Mouse (Mus musculus) neural tube, embryonic 11.5 days (tissue): ENCODE measurements at regions not wholly inside any gene's neighbourhood (a gene's known extent, or its start where the extent isn't known, plus 50 kb on each side); places are given as distances from the start of the nearest gene placed in this dataset.

ENCODE experiments used
- ATAC-seq: fragments of 200-750 bp; cut with Nextera tagmentation; 2 replicates; pipeline ENCODE4 v1.8.0; 2017; ENCODE audit warnings: moderate number of reproducible peaks, mild to moderate bottlenecking, moderate TSS enrichment, moderate library complexity; ENCODE audit not compliant: insufficient read depth, low FRiP score, low TSS enrichment
- DNase-seq: peaks from one replicate; pipeline ENCODE4 v3.0.0-alpha.2; 2015; ENCODE audit warnings: low spot score
- H3K27ac ChIP-seq: fragments of 300-500 bp; sonication (generic); 2 replicates; pipeline ENCODE4 v1.5.1; 2014; ENCODE audit warnings: low read depth, mild to moderate bottlenecking, low read length
- H3K27me3 ChIP-seq: fragments of 300-500 bp; sonication (generic); 2 replicates; pipeline ENCODE4 v1.6.1; 2014; ENCODE audit warnings: mild to moderate bottlenecking, low read length, mixed read lengths; ENCODE audit not compliant: control insufficient read depth, insufficient read depth
- H3K36me3 ChIP-seq: fragments of 300-500 bp; sonication (generic); 2 replicates; pipeline ENCODE4 v1.6.1; 2014; ENCODE audit warnings: mild to moderate bottlenecking, low read length, moderate library complexity, mixed read lengths; ENCODE audit not compliant: control insufficient read depth, insufficient read depth
- H3K4me1 ChIP-seq: fragments of 300-500 bp; sonication (generic); 2 replicates; pipeline ENCODE4 v1.6.1; 2014; ENCODE audit warnings: low read length, mixed read lengths; ENCODE audit not compliant: control insufficient read depth, insufficient read depth
- H3K4me2 ChIP-seq: fragments of 300-500 bp; sonication (generic); 2 replicates; pipeline ENCODE4 v1.6.1; 2014; ENCODE audit warnings: low read depth, mild to moderate bottlenecking, moderate library complexity
- H3K4me3 ChIP-seq: fragments of 300-500 bp; sonication (generic); 2 replicates; pipeline ENCODE4 v1.5.1; 2014; ENCODE audit warnings: low read depth, low read length
- H3K9ac ChIP-seq: fragments of 300-500 bp; sonication (generic); 2 replicates; pipeline ENCODE4 v1.6.1; 2014; ENCODE audit warnings: mild to moderate bottlenecking, low read length
- H3K9me3 ChIP-seq: fragments of 300-500 bp; sonication (generic); 2 replicates; pipeline ENCODE4 v1.6.1; 2016; ENCODE audit warnings: low read length; ENCODE audit not compliant: control insufficient read depth
- WGBS: fragments of 180-500 bp; shearing (Covaris S2); extraction: QIAGEN DNeasy Blood & Tissue Kit; methylation state at CpG from one replicate; pipeline ENCODE4 v1.1.7; 2014; 5-methylcytosine and 5-hydroxymethylcytosine counted together

DNA sequence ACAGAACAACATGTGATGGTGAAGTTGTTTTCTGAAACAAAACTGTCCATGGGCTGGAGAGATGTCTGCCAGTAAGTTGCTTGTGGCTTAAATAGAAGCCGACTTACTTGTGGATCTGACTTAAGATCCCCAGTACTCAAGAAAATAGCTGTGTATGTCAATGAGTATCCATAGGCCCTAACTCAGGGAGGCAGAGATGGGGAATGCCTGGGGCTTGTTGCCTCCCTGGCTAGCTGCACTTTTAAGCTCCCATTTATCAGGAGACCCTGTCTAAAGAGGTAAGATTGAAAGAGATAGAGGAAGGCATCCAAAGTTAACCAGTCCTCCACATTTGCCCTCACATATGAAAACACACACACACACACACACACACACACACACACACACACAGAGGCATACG is 167.8 kb upstream of the Irx1 start:
- Histone ChIP-seq H3K4me1 (no peaks in the 10 kb centered on the region), H3K36me3 (no peaks in the 10 kb centered on the region), H3K4me3 (no peak overlapping the region), H3K27ac (no peak overlapping the region), H3K9ac (no peak overlapping the region), H3K4me2 (no peak overlapping the region), H3K27me3 (no peaks in the 10 kb centered on the region), H3K9me3 (no peaks in the 10 kb centered on the region)
- DNase-seq (no peak), ATAC-seq (no peak)
- WGBS, result 77% methylated on average over 2 of the region's 2 CpGs

GRCm38 (mm10) chr13:72134101-72134768 is 170.7 kb upstream of the Irx1 start:
- H3K4me2 ChIP-seq, result no peak overlapping the region
- H3K4me1 ChIP-seq, result no peaks in the 10 kb centered on the region
- no peak for ATAC-seq
- H3K4me3 ChIP-seq, result no peak overlapping the region
- no peaks in the 10 kb centered on the region for H3K27me3 ChIP-seq
- no peak overlapping the region for H3K27ac ChIP-seq
- H3K9ac ChIP-seq, result no peak overlapping the region
- 69% methylated on average over 8 of the region's 8 CpGs for WGBS
- DNase-seq, result peak; percentile 20
- no peaks in the 10 kb centered on the region for H3K9me3 ChIP-seq
- no peaks in the 10 kb centered on the region for H3K36me3 ChIP-seq

DNA sequence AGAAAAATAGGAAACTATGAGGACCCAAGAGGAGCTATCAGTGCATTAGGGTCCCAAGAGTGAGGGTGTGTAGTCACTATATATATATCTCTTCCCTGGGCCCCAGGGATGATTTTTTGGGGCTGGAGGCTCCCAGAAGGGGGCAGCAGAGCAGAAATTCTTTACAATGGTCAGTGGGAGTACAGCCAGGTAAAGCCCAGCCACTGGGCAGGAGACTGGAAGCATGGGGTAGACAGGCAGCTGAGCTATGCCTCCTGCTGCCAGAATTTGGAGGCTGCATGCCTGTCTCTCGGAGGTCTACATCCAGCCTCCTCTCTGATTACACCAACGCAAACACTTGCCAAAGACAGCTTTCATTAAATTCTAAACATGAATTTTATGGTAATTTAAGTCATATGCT is 202.7 kb upstream of the Irx1 start:
- Histone ChIP-seq H3K27ac (no peak overlapping the region), H3K9ac (no peak overlapping the region), H3K27me3 (no peaks in the 10 kb centered on the region; the same call in 1 of the 2 replicates), H3K4me1 (no peaks in the 10 kb centered on the region), H3K4me3 (no peak overlapping the region), H3K36me3 (no peaks in the 10 kb centered on the region), H3K4me2 (no peak overlapping the region), H3K9me3 (no peaks in the 10 kb centered on the region)
- WGBS, result 73% methylated on average over 2 of the region's 2 CpGs
- DNase-seq (no peak), ATAC-seq (no peak)

DNA sequence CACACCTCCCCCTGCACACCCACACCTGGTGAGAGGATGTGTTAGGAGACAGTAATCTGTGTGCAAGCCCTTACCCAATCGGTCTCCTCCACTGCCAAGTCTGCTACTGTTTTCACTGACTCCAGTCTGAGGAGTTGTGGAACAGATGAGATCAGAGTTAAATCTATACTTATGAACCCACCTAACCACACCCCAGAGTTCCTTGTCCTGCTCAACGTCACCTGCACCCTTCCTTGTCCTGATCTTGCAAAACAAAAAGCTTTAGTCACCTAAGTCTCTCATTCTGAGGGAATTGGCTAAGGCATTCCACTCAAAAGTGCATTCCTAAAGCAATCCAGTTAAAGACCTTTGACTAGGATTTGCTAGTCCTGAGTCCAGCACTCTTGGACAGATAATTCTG is 203.9 kb upstream of the Irx1 start:
- no peak overlapping the region for H3K9ac ChIP-seq
- ATAC-seq, result no peak
- H3K4me2 ChIP-seq, result no peak overlapping the region
- H3K4me3 ChIP-seq, result no peak overlapping the region
- no peaks in the 10 kb centered on the region for H3K27me3 ChIP-seq
- no peaks in the 10 kb centered on the region for H3K36me3 ChIP-seq
- WGBS, result 77% methylated on average over 2 of the region's 2 CpGs
- H3K4me1 ChIP-seq, result no peaks in the 10 kb centered on the region
- no peak for DNase-seq
- no peaks in the 10 kb centered on the region for H3K9me3 ChIP-seq
- H3K27ac ChIP-seq, result no peak overlapping the region

- Histone ChIP-seq H3K27ac (no peak overlapping the region), H3K9me3 (no peaks in the 10 kb centered on the region), H3K4me3 (no peak overlapping the region), H3K36me3 (no peaks in the 10 kb centered on the region), H3K27me3 (no peaks in the 10 kb centered on the region), H3K4me1 (no peaks in the 10 kb centered on the region), H3K9ac (no peak overlapping the region), H3K4me2 (no peak overlapping the region)
- ATAC-seq, result no peak
- WGBS, result 95% methylated on average over 3 of the region's 3 CpGs
- DNase-seq, result no peak
These were observed 220.1 kb upstream of the Irx1 start for GRCm38 (mm10) chr13:72183636-72184035.

DNA sequence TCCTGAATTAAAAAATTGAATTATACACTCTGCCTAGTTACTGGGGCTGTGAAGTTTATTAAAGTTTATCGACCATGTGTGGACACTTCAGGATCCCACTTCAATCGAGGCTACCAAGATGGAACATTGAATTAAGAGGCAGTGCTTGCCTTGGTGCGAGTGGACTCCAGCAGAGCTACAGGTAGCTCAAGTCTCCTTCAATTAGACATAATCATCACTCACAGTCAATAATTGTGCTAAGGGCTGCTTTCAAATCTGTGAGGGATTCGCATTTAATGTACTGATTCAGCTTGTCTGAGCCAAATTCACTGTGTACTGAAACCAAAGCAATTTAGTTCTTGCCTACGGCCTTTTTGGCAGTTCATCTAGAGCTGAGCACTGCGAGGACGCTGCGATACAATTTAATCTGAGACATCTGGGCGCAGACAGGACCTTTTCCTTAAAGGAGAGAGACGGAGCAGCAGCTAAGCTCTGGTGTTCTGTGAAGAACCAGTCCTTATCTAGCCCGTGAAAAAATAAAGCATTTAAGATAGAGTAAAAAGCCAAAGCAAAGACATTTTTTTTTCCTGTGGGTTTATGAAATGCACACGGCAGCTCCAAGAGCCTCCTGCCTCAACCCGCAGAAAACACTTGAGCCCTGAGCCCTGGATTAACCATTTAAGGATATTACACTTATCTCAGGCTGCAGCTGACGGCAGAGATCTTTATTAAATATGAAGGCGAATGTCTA is 220.8 kb upstream of the Irx1 start:
- Histone ChIP-seq H3K36me3 (no peaks in the 10 kb centered on the region), H3K4me3 (no peak overlapping the region), H3K9me3 (no peaks in the 10 kb centered on the region), H3K27me3 (no peaks in the 10 kb centered on the region), H3K9ac (no peak overlapping the region), H3K27ac (no peak overlapping the region), H3K4me1 (no peaks in the 10 kb centered on the region), H3K4me2 (no peak overlapping the region)
- 88% methylated on average over 15 of the region's 15 CpGs for WGBS
- ATAC-seq (no peak), DNase-seq (no peak)

DNA sequence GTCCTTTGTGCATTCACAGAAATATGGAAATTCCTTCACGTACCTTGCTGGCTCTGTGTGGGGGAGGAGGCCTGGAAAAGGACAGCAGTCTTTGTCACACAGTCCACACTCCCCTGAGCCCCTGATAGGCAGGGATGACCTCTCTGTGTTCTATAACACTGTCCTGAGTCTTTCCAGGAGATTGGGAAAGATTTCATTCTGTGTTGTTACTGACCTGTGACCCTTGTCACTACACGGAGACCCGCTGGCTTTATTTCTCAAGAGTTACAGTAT is 221.3 kb upstream of the Irx1 start:
- H3K4me1 ChIP-seq, result no peaks in the 10 kb centered on the region
- no peak overlapping the region for H3K4me3 ChIP-seq
- no peaks in the 10 kb centered on the region for H3K36me3 ChIP-seq
- ATAC-seq (no peak), DNase-seq (no peak)
- no peak overlapping the region for H3K4me2 ChIP-seq
- 87% methylated on average over 3 of the region's 3 CpGs for WGBS
- H3K27me3 ChIP-seq, result no peaks in the 10 kb centered on the region
- no peaks in the 10 kb centered on the region for H3K9me3 ChIP-seq
- no peak overlapping the region for H3K27ac ChIP-seq
- no peak overlapping the region for H3K9ac ChIP-seq

GRCm38 (mm10) chr13:72195881-72196280 is 232.4 kb upstream of the Irx1 start:
- no peak overlapping the region for H3K4me2 ChIP-seq
- H3K9ac ChIP-seq, result no peak overlapping the region
- H3K4me3 ChIP-seq, result no peak overlapping the region
- H3K4me1 ChIP-seq, result no peaks in the 10 kb centered on the region
- no peak overlapping the region for H3K27ac ChIP-seq
- no peaks in the 10 kb centered on the region for H3K27me3 ChIP-seq
- WGBS, result 92% methylated on average over 2 of the region's 2 CpGs
- no peaks in the 10 kb centered on the region for H3K36me3 ChIP-seq
- no peak for DNase-seq
- H3K9me3 ChIP-seq, result no peaks in the 10 kb centered on the region
- ATAC-seq, result no peak

GRCm38 (mm10) chr13:72198341-72199105 is 235.0 kb upstream of the Irx1 start:
- WGBS, result 70% methylated on average over 22 of the region's 22 CpGs

More at GRCm38 (mm10) chr13:72198341-72199105, 235.0 kb upstream of the Irx1 start:
- Histone ChIP-seq H3K36me3 (no peaks in the 10 kb centered on the region), H3K27ac (no peak overlapping the region), H3K4me2 (no peak overlapping the region), H3K9ac (no peak overlapping the region), H3K27me3 (no peaks in the 10 kb centered on the region), H3K4me1 (no peaks in the 10 kb centered on the region), H3K4me3 (no peak overlapping the region), H3K9me3 (no peaks in the 10 kb centered on the region)
- DNase-seq (peak; percentile 11), ATAC-seq (no peak)
